Mouse (Mus musculus): ENCODE data around the gene Cd4. TPM values are rescaled to one million over a fixed set of nuclear protein-coding genes. Genes with fewer than 3 reads are reported as not detected.
"Not testable (repeated sequence)": the region's sequence is repeated elsewhere in the genome, so short reads cannot be mapped to it uniquely, and the experiment has no call there.

Gene Cd4
- polyA plus RNA-seq, 1 experiment from 2014 or later: 0.17 TPM

- peaks cover 9% of the 10 kb centered on the region for H3K4me1 ChIP-seq
- H3K27me3 ChIP-seq (replicated peaks): no peaks in the 10 kb centered on the region
- H3K9ac ChIP-seq (replicated peaks): no peak overlapping the region
- no peaks in the 10 kb centered on the region for H3K9me3 ChIP-seq (replicated peaks)
- no peaks in the 10 kb centered on the region for H3K36me3 ChIP-seq
- ATAC-seq (ENCODE audit: low FRiP score): no peak
- H3K4me3 ChIP-seq (replicated peaks): no peak overlapping the region
- WGBS: 86% methylated on average over 6 of the region's 6 CpGs
- no peak overlapping the region for H3K4me2 ChIP-seq
- no peak overlapping the region for H3K27ac ChIP-seq (replicated peaks)
These were observed 53.4 kb downstream of the Cd4 start for GRCm38 (mm10) chr6:124834512-124835081.

- H3K4me1 ChIP-seq: peaks cover 23% of the 10 kb centered on the region
- no peak overlapping the region for H3K4me2 ChIP-seq
- no peaks in the 10 kb centered on the region for H3K27me3 ChIP-seq (replicated peaks)
- 94% methylated on average over 8 of the region's 8 CpGs for WGBS
- no peaks in the 10 kb centered on the region for H3K9me3 ChIP-seq (replicated peaks)
- no peaks in the 10 kb centered on the region for H3K36me3 ChIP-seq
- ATAC-seq (ENCODE audit: low FRiP score): no peak
- no peak overlapping the region for H3K27ac ChIP-seq (replicated peaks)
- no peak overlapping the region for H3K4me3 ChIP-seq (replicated peaks)
- H3K9ac ChIP-seq (replicated peaks): no peak overlapping the region
These were observed 56.4 kb downstream of the Cd4 start for GRCm38 (mm10) chr6:124831649-124832048.

GRCm38 (mm10) chr6:124831199-124831598, 56.8 kb downstream of the Cd4 start:
- not testable (repeated sequence) for H3K9me3 ChIP-seq (replicated peaks); H3K9ac ChIP-seq (replicated peaks); H3K4me2 ChIP-seq; H3K27ac ChIP-seq (replicated peaks); H3K27me3 ChIP-seq (replicated peaks); H3K36me3 ChIP-seq; ATAC-seq (ENCODE audit: low FRiP score); H3K4me3 ChIP-seq (replicated peaks)
- WGBS: 94% methylated on average over 4 of the region's 4 CpGs
- H3K4me1 ChIP-seq: peaks cover 23% of the 10 kb centered on the region

GRCm38 (mm10) chr6:124829799-124830700, 58.0 kb downstream of the Cd4 start:
- Histone ChIP-seq H3K27me3 (replicated peaks) (no peaks in the 10 kb centered on the region), H3K9me3 (replicated peaks) (no peaks in the 10 kb centered on the region), H3K4me3 (replicated peaks) (peak overlapping the region; percentile 75), H3K9ac (replicated peaks) (peak overlapping the region; percentile 65), H3K27ac (replicated peaks) (peak overlapping the region; percentile 90), H3K36me3 (peaks cover 13% of the 10 kb centered on the region), H3K4me2 (peak overlapping the region; percentile 70), H3K4me1 (peaks cover 23% of the 10 kb centered on the region)
- WGBS: 1% methylated on average over 38 of the region's 38 CpGs
- ATAC-seq (ENCODE audit: low FRiP score): peak; percentile 90

GRCm38 (mm10) chr6:124828868-124829798, 58.9 kb downstream of the Cd4 start, which contains the start of the genes Usp5 and Cdca3:
Gene Usp5, minus strand, starts transcription at chr6:124829484.
Gene Cdca3, plus strand, starts transcription at chr6:124829547.
- peak; percentile 93 for ATAC-seq (ENCODE audit: low FRiP score)
- Histone ChIP-seq H3K27me3 (replicated peaks) (no peaks in the 10 kb centered on the region), H3K4me1 (peaks cover 23% of the 10 kb centered on the region), H3K4me3 (replicated peaks) (peak within 1 kb of the TSS; percentile 75), H3K9me3 (replicated peaks) (no peaks in the 10 kb centered on the region), H3K36me3 (peaks cover 22% of the 10 kb centered on the region), H3K27ac (replicated peaks) (peak within 1 kb of the TSS; percentile 90), H3K4me2 (peak within 1 kb of the TSS; percentile 90), H3K9ac (replicated peaks) (peak within 1 kb of the TSS; percentile 68)
- under 1% methylated on average over 55 of the region's 55 CpGs for WGBS

GRCm38 (mm10) chr6:124828101-124828592, 59.9 kb downstream of the Cd4 start:
- ATAC-seq (ENCODE audit: low FRiP score): no peak
- Histone ChIP-seq H3K9me3 (replicated peaks) (no peaks in the 10 kb centered on the region), H3K27ac (replicated peaks) (peak overlapping the region; percentile 90), H3K4me2 (peak overlapping the region; percentile 90), H3K4me3 (replicated peaks) (peak overlapping the region; percentile 75), H3K36me3 (peaks cover 32% of the 10 kb centered on the region), H3K9ac (replicated peaks) (peak overlapping the region; percentile 68), H3K4me1 (peaks cover 23% of the 10 kb centered on the region), H3K27me3 (replicated peaks) (no peaks in the 10 kb centered on the region)
- WGBS: 21% methylated on average over 10 of the region's 10 CpGs

GRCm38 (mm10) chr6:124822049-124822448, 66.0 kb downstream of the Cd4 start:
- H3K36me3 ChIP-seq: peaks cover 93% of the 10 kb centered on the region
- no peak overlapping the region for H3K27ac ChIP-seq (replicated peaks)
- H3K4me2 ChIP-seq: no peak overlapping the region
- no peak overlapping the region for H3K4me3 ChIP-seq (replicated peaks)
- WGBS: 94% methylated on average over 4 of the region's 4 CpGs
- H3K9ac ChIP-seq (replicated peaks): no peak overlapping the region
- peaks cover under 1% of the 10 kb centered on the region; the same call in 1 of the 2 replicates for H3K4me1 ChIP-seq
- H3K9me3 ChIP-seq (replicated peaks): no peaks in the 10 kb centered on the region
- no peak for ATAC-seq (ENCODE audit: low FRiP score)
- H3K27me3 ChIP-seq (replicated peaks): no peaks in the 10 kb centered on the region

- Histone ChIP-seq H3K36me3 (peaks cover 100% of the 10 kb centered on the region), H3K4me3 (replicated peaks) (no peak overlapping the region)
These were observed 67.1 kb downstream of the Cd4 start for GRCm38 (mm10) chr6:124820891-124821290.

GRCm38 (mm10) chr6:124817971-124818370, 70.0 kb downstream of the Cd4 start:
- H3K27me3 ChIP-seq (replicated peaks): no peaks in the 10 kb centered on the region

More at GRCm38 (mm10) chr6:124820891-124821290, 67.1 kb downstream of the Cd4 start:
- Histone ChIP-seq H3K27me3 (replicated peaks) (no peaks in the 10 kb centered on the region), H3K9me3 (replicated peaks) (no peaks in the 10 kb centered on the region), H3K4me2 (no peak overlapping the region), H3K9ac (replicated peaks) (no peak overlapping the region), H3K4me1 (no peaks in the 10 kb centered on the region), H3K27ac (replicated peaks) (no peak overlapping the region)
- WGBS: 96% methylated on average over 5 of the region's 5 CpGs
- ATAC-seq (ENCODE audit: low FRiP score): no peak

GRCm38 (mm10) chr6:124817563-124817962, 70.5 kb downstream of the Cd4 start:
- no peak for ATAC-seq (ENCODE audit: low FRiP score)
- 96% methylated on average over 8 of the region's 8 CpGs for WGBS
- peaks cover 20% of the 10 kb centered on the region for H3K4me1 ChIP-seq
- no peak overlapping the region for H3K4me2 ChIP-seq
- no peak overlapping the region for H3K4me3 ChIP-seq (replicated peaks)
- peaks cover 72% of the 10 kb centered on the region for H3K36me3 ChIP-seq
- H3K9me3 ChIP-seq (replicated peaks): no peaks in the 10 kb centered on the region
- no peak overlapping the region for H3K9ac ChIP-seq (replicated peaks)
- H3K27me3 ChIP-seq (replicated peaks): no peaks in the 10 kb centered on the region
- H3K27ac ChIP-seq (replicated peaks): no peak overlapping the region

More at GRCm38 (mm10) chr6:124817971-124818370, 70.0 kb downstream of the Cd4 start:
- Histone ChIP-seq H3K27ac (replicated peaks) (no peak overlapping the region), H3K9ac (replicated peaks) (no peak overlapping the region), H3K4me2 (no peak overlapping the region), H3K9me3 (replicated peaks) (no peaks in the 10 kb centered on the region), H3K36me3 (peaks cover 76% of the 10 kb centered on the region), H3K4me3 (replicated peaks) (no peak overlapping the region), H3K4me1 (peaks cover 16% of the 10 kb centered on the region)
- no peak for ATAC-seq (ENCODE audit: low FRiP score)
- WGBS: 91% methylated on average over 8 of the region's 8 CpGs

- Histone ChIP-seq H3K27me3 (replicated peaks) (no peaks in the 10 kb centered on the region), H3K36me3 (peaks cover 67% of the 10 kb centered on the region), H3K4me2 (no peak overlapping the region), H3K27ac (replicated peaks) (no peak overlapping the region), H3K9ac (replicated peaks) (no peak overlapping the region), H3K4me3 (replicated peaks) (no peak overlapping the region), H3K9me3 (replicated peaks) (no peaks in the 10 kb centered on the region), H3K4me1 (peaks cover 24% of the 10 kb centered on the region)
- no peak for ATAC-seq (ENCODE audit: low FRiP score)
- WGBS: 95% methylated on average over 11 of the region's 11 CpGs
These were observed 70.9 kb downstream of the Cd4 start for GRCm38 (mm10) chr6:124817125-124817524.

All from neural tube, embryonic 15.5 days (tissue).